Mouse (Mus musculus) kidney, embryonic 16.5 days (tissue): ENCODE measurements around the gene Triobp. TPM values are rescaled to one million over a fixed set of nuclear protein-coding genes. Genes with fewer than 3 reads are reported as not detected.
A peak's percentile ranks its signal among the peaks of the same experiment; 100 is the strongest.

Experiments
- ATAC-seq: fragments of 200-750 bp; cut with Nextera tagmentation; 2 replicates; pipeline ENCODE4 v1.8.0; 2017; ENCODE audit warnings: moderate TSS enrichment; ENCODE audit not compliant: low FRiP score, low TSS enrichment
- H3K27ac ChIP-seq: fragments of 300-500 bp; sonication (generic); 2 replicates; pipeline ENCODE4 v1.5.1; 2014; ENCODE audit warnings: low read length
- H3K27me3 ChIP-seq: fragments of 300-500 bp; sonication (generic); 2 replicates; pipeline ENCODE4 v1.6.1; 2014; ENCODE audit warnings: low read length, control low read depth, mixed read lengths; ENCODE audit not compliant: insufficient read depth
- H3K36me3 ChIP-seq: fragments of 300-500 bp; sonication (generic); 2 replicates; pipeline ENCODE4 v1.6.1; 2014; ENCODE audit warnings: low read length, control low read depth, mixed read lengths; ENCODE audit not compliant: insufficient read depth
- H3K4me1 ChIP-seq: fragments of 300-500 bp; sonication (generic); 2 replicates; pipeline ENCODE4 v1.6.1; 2014; ENCODE audit warnings: low read length, control low read depth, mixed read lengths; ENCODE audit not compliant: insufficient read depth
- H3K4me2 ChIP-seq: fragments of 300-500 bp; sonication (generic); replicated peaks from 2 replicates; pipeline ENCODE4 v1.6.1; 2014; ENCODE audit warnings: low read depth, low read length
- H3K4me3 ChIP-seq: fragments of 300-500 bp; sonication (generic); 2 replicates; pipeline ENCODE4 v1.5.1; 2014; ENCODE audit warnings: mild to moderate bottlenecking, low read length
- H3K9ac ChIP-seq: fragments of 300-500 bp; sonication (generic); replicated peaks from 2 replicates; pipeline ENCODE4 v1.6.1; 2014; ENCODE audit warnings: low read length
- H3K9me3 ChIP-seq: fragments of 300-500 bp; sonication (generic); 2 replicates; pipeline ENCODE4 v1.6.1; 2016; ENCODE audit warnings: low read length, control low read depth
- WGBS: fragments of 180-500 bp; shearing (Covaris S2); extraction: QIAGEN DNeasy Blood & Tissue Kit; methylation state at CpG from one replicate; pipeline ENCODE4 v1.1.7; 2014; 5-methylcytosine and 5-hydroxymethylcytosine counted together
- polyA plus RNA-seq: library from polyadenylated mRNA; unstranded; fragments of >200 nt; fragmentation: Nextera tagmentation; extraction: Ambion mirVana; gene quantifications from 2 replicates; pipeline ENCODE4 v1.2.1, GENCODE M21; 2015

Triobp gene
- polyA plus RNA-seq, 1 experiment from 2014 or later: 67.3 TPM

DNA sequence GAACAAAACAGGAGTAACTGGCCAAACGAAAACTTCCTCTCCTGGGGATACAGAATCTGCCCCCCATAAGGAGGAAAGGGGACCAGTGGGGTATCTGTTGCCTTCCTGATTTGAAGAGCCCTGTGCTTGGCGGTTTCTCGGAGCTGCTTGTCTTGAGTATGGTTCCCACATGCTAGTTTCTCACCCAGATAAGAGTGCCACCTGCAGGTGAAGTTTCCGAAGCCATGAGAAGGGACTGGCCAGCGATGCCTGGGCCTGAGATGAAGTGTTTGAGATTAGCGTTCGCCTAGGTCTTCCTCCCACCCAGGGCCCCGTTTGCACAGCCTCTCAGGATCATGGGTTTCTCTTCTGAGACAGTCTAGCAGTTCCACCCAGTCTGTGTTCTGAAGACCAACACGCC lies 35.5 kb upstream of the Triobp start:
- Histone ChIP-seq H3K4me2 (no peak overlapping the region), H3K9ac (no peak overlapping the region), H3K4me1 (peaks cover 26% of the 10 kb centered on the region), H3K27me3 (no peaks in the 10 kb centered on the region), H3K9me3 (no peaks in the 10 kb centered on the region), H3K36me3 (peaks cover 41% of the 10 kb centered on the region), H3K27ac (no peak overlapping the region), H3K4me3 (no peak overlapping the region)
- no peak for ATAC-seq
- WGBS: 30% methylated on average over 9 of the region's 9 CpGs

GRCm38 (mm10) chr15:78913632-78914090 lies 33.9 kb upstream of the Triobp start, which contains the start of gene Pdxp:
Gene Pdxp (plus strand): TSS chr15:78913919.
- under 1% methylated on average over 38 of the region's 51 CpGs for WGBS
- no peaks in the 10 kb centered on the region for H3K9me3 ChIP-seq
- H3K36me3 ChIP-seq: peaks cover 31% of the 10 kb centered on the region

GRCm38 (mm10) chr15:78914091-78914822 lies 33.3 kb upstream of the Triobp start:
- H3K9me3 ChIP-seq: no peaks in the 10 kb centered on the region
- peak overlapping the region; percentile 77 for H3K27ac ChIP-seq
- WGBS: under 1% methylated on average over 74 of the region's 87 CpGs
- peak; percentile 70 for ATAC-seq
- peaks cover 28% of the 10 kb centered on the region for H3K36me3 ChIP-seq
- peak overlapping the region; percentile 77 for H3K9ac ChIP-seq
- peak overlapping the region; percentile 72 for H3K4me3 ChIP-seq
- peaks cover 26% of the 10 kb centered on the region for H3K4me1 ChIP-seq
- no peaks in the 10 kb centered on the region for H3K27me3 ChIP-seq
- peak overlapping the region; percentile 92 for H3K4me2 ChIP-seq

More at GRCm38 (mm10) chr15:78913632-78914090, 33.9 kb upstream of the Triobp start, which contains the start of gene Pdxp:
- Histone ChIP-seq H3K4me3 (peak within 1 kb of the TSS; percentile 72), H3K27me3 (no peaks in the 10 kb centered on the region), H3K4me1 (peaks cover 26% of the 10 kb centered on the region), H3K4me2 (peak within 1 kb of the TSS; percentile 92), H3K9ac (peak within 1 kb of the TSS; percentile 77), H3K27ac (peak within 1 kb of the TSS; percentile 77)
- peak; percentile 92 for ATAC-seq

DNA sequence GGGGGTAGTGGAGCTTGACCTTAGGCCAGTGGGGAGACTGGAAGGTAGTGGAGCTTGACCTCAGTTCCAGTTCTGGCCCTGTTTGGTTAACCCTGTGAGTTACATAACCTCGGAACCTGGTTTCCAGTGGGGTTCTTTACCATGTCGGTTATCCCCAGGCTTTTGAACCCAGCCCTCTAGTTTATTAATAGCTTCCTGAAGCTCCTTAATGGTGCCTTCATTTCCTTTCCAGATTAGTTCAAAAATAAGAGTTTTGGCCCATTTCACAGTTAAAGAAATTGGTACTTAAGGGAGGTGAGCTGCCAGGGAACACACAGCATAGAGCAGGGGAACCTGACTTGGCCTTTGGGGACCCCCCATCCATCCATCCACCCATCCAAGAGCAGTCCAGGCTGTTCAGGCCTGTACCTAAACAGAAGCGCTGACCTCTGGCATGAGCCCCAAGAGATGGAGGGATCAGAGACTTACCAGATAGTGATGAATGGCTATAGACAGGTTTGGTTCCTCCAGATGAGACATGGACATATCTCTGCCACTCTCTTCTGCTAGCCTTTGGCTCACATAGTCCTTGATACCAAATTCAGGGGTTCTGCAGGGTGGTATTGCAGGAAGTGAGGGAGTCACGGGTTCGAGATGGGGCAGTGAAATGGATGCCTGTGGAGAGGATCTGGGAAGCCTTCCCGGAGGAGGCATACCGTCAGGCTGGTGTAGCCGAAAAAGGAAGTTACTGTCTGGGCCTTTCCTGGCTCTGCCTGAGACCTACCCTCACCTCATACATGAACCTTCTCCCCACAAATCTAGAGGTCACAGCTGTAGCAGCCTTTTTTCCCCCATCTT lies 32.5 kb upstream of the Triobp start:
- no peak for ATAC-seq
- Histone ChIP-seq H3K4me1 (peaks cover 26% of the 10 kb centered on the region), H3K4me3 (peak overlapping the region; percentile 72)

DNA sequence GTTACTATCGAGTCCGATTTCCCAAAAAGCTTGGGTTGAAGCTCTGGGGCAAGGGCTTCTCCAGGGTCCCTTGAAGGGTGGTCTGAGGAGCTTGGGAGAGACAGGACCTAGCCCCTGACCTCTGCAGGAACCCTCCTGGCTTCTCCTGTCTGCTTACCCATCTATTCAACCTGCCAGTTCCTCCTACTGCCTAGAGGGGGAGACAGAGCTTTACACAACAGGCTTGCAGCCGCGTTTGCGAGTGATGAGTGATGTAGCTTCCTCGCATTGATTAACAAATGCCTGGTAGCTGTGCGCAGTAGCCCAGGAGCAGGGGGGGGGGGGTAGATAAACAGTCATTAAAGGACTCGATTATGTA lies 31.9 kb upstream of the Triobp start:
- no peak overlapping the region; the same call in 1 of the 2 replicates for H3K9ac ChIP-seq
- WGBS: 4% methylated on average over 8 of the region's 8 CpGs
- peaks cover 30% of the 10 kb centered on the region for H3K4me1 ChIP-seq
- H3K27ac ChIP-seq: no peak overlapping the region
- H3K4me2 ChIP-seq: peak overlapping the region; percentile 92
- H3K9me3 ChIP-seq: no peaks in the 10 kb centered on the region
- no peaks in the 10 kb centered on the region for H3K27me3 ChIP-seq
- H3K4me3 ChIP-seq: peak overlapping the region; percentile 72
- no peak for ATAC-seq
- peaks cover 20% of the 10 kb centered on the region for H3K36me3 ChIP-seq

More for the DNA sequence above, 32.5 kb upstream of the Triobp start:
- Histone ChIP-seq H3K27ac (no peak overlapping the region), H3K27me3 (no peaks in the 10 kb centered on the region), H3K4me2 (peak overlapping the region; percentile 92), H3K9me3 (no peaks in the 10 kb centered on the region), H3K9ac (peak overlapping the region; percentile 77), H3K36me3 (peaks cover 26% of the 10 kb centered on the region)
- WGBS: 47% methylated on average over 8 of the region's 8 CpGs

DNA sequence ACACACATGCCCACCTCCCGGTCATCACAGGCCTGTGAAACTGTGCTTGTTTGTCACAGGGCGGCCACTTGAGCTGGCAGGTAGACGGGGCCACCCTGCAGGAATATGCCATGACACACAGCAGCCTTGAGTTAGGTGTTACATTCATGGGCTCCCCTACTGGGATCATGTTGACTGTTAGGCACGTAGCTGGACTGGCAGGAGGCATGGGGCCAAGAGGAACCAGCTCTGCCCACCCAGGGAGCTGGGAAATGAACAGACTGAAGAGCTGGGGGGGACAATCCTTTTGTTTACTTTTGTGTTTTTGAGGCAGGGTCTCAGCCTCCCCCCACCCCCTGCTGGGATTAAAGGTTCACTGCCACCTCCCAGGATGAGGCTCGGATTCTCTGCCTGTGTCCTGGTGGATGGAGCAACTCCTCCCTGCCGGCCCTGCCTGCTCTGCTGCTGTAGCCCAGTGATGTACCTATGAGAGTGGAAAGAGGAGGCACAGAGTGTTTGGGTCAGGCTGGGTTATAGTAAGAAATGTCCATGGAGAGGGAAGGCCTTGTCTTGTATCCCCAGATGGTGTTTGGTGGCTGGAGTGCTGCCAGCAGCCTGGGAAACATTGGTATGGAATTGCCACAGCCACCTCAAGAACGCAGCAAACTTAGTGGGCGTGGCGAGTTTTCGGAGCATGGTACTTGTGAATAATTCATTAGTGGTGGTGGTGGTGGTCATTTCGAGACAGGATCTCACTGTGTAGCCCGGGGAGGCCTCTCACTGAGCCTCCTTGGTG lies 31.3 kb upstream of the Triobp start:
- Histone ChIP-seq H3K9ac (peak overlapping the region; percentile 56), H3K4me2 (peak overlapping the region; percentile 92), H3K4me3 (peak overlapping the region; percentile 72), H3K36me3 (peaks cover 14% of the 10 kb centered on the region), H3K27me3 (no peaks in the 10 kb centered on the region), H3K9me3 (no peaks in the 10 kb centered on the region), H3K4me1 (peaks cover 30% of the 10 kb centered on the region), H3K27ac (no peak overlapping the region)
- no peak for ATAC-seq
- 54% methylated on average over 12 of the region's 12 CpGs for WGBS

GRCm38 (mm10) chr15:78918126-78918525 lies 29.4 kb upstream of the Triobp start:
- H3K27ac ChIP-seq: no peak overlapping the region
- no peaks in the 10 kb centered on the region for H3K9me3 ChIP-seq
- H3K4me1 ChIP-seq: peaks cover 30% of the 10 kb centered on the region
- 85% methylated on average over 23 of the region's 23 CpGs for WGBS
- H3K4me2 ChIP-seq: no peak overlapping the region
- H3K4me3 ChIP-seq: no peak overlapping the region
- H3K9ac ChIP-seq: no peak overlapping the region
- H3K36me3 ChIP-seq: peaks cover 8% of the 10 kb centered on the region; the same call in 1 of the 2 replicates
- H3K27me3 ChIP-seq: no peaks in the 10 kb centered on the region
- no peak for ATAC-seq

DNA sequence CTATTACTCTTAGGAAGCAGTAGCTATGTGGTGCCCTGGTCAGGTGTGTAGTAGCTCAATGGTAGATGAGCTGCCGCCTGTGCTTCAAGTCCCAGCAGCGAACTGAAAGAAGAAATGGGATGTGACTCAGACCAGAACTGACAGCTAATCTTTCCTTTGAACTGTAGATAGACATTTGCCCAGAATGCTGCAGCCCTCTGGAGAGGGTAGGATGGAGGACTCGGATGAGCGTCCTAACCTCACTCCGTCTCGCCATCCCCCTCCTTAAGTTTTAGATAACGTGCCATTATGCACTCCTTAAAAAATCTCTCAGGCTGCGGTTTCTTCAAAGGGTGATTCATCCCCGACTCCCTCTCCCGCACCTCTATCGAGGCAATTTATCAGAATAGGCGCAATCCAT lies 27.6 kb upstream of the Triobp start:
- no peak overlapping the region for H3K4me2 ChIP-seq
- H3K36me3 ChIP-seq: peaks cover 8% of the 10 kb centered on the region; the same call in 1 of the 2 replicates
- H3K27me3 ChIP-seq: no peaks in the 10 kb centered on the region
- H3K9me3 ChIP-seq: no peaks in the 10 kb centered on the region
- H3K4me3 ChIP-seq: no peak overlapping the region
- H3K9ac ChIP-seq: no peak overlapping the region
- ATAC-seq: no peak
- no peak overlapping the region for H3K27ac ChIP-seq
- peaks cover 25% of the 10 kb centered on the region for H3K4me1 ChIP-seq
- WGBS: 64% methylated on average over 12 of the region's 12 CpGs

- H3K9me3 ChIP-seq: no peaks in the 10 kb centered on the region
- no peak overlapping the region for H3K9ac ChIP-seq
- H3K36me3 ChIP-seq: peaks cover 4% of the 10 kb centered on the region; the same call in 1 of the 2 replicates
- ATAC-seq: no peak
- no peak overlapping the region for H3K4me3 ChIP-seq
- H3K4me1 ChIP-seq: peaks cover 33% of the 10 kb centered on the region
- no peak overlapping the region for H3K27ac ChIP-seq
- H3K4me2 ChIP-seq: no peak overlapping the region
- WGBS: 90% methylated on average over 7 of the region's 7 CpGs
- no peaks in the 10 kb centered on the region for H3K27me3 ChIP-seq
Observed at GRCm38 (mm10) chr15:78922700-78923099, 24.8 kb upstream of the Triobp start.
